Mouse (Mus musculus) liver, adult 2 months (tissue): ENCODE measurements around the gene Clptm1l.

ENCODE experiments used
- CTCF ChIP-seq: fragments of 200-500 bp; IDR thresholded peaks from 2 replicates; pipeline ENCODE4 v1.5.1; 2011; ENCODE audit warnings: low read depth, low read length, control low read depth
- POLR2A ChIP-seq: fragments of 200-500 bp; IDR thresholded peaks from 2 replicates; pipeline ENCODE4 v1.6.1; 2011; ENCODE audit warnings: low read length, control low read depth; ENCODE audit not compliant: insufficient read depth; ENCODE audit errors: extremely low read depth

- no peak for TF ChIP-seq CTCF
- TF ChIP-seq POLR2A, result no peak
Observed at GRCm38 (mm10) chr13:73564201-73564600, 39.6 kb upstream of the Clptm1l start.
